Mouse (Mus musculus): ENCODE results near the gene Smim22. TPM values are rescaled to one million over a fixed set of nuclear protein-coding genes. Genes with fewer than 3 reads are reported as not detected.

Smim22 gene
- not detected in 2 replicates for polyA plus RNA-seq (2011; ENCODE audit: insufficient read length, low read depth, missing spikeins)

- no peak for TF ChIP-seq CTCF (IDR thresholded peaks at IDR 0.05; ENCODE audit: borderline replicate concordance, insufficient read depth, low read length)
- TF ChIP-seq POLR2A (IDR thresholded peaks at IDR 0.05; ENCODE audit: low read depth, low read length): no peak
- Histone ChIP-seq H3K4me3 (ENCODE audit: insufficient read depth, low read length) (no peak within 1 kb of the TSS), H3K27ac (ENCODE audit: insufficient read depth, low read length) (no peak within 1 kb of the TSS)
Observed at GRCm38 (mm10) chr16:5007067-5007466, at the start of gene Smim22. Gene Smim22 (plus strand): TSS chr16:5007288.

GRCm38 (mm10) chr16:4957446-4957845 lies 49.6 kb upstream of the Smim22 start:
- H3K4me3 ChIP-seq (ENCODE audit: insufficient read depth, low read length): no peak overlapping the region
- TF ChIP-seq CTCF (IDR thresholded peaks at IDR 0.05; ENCODE audit: borderline replicate concordance, insufficient read depth, low read length) (no peak), POLR2A (IDR thresholded peaks at IDR 0.05; ENCODE audit: low read depth, low read length) (no peak)
- H3K27ac ChIP-seq (ENCODE audit: insufficient read depth, low read length): no peak overlapping the region
- no peaks in the 10 kb centered on the region; the same call in 1 of the 2 replicates for H3K4me1 ChIP-seq (ENCODE audit: control insufficient read depth, insufficient read depth, low read length)

More at GRCm38 (mm10) chr16:5007067-5007466, at the start of gene Smim22:
- no peaks in the 10 kb centered on the region for H3K4me1 ChIP-seq (ENCODE audit: control insufficient read depth, insufficient read depth, low read length)

- Histone ChIP-seq H3K4me3 (ENCODE audit: insufficient read depth, low read length) (no peak overlapping the region), H3K4me1 (ENCODE audit: control insufficient read depth, insufficient read depth, low read length) (peaks cover 3% of the 10 kb centered on the region), H3K27ac (ENCODE audit: insufficient read depth, low read length) (no peak overlapping the region)
- TF ChIP-seq CTCF (IDR thresholded peaks at IDR 0.05; ENCODE audit: borderline replicate concordance, insufficient read depth, low read length) (no peak), POLR2A (IDR thresholded peaks at IDR 0.05; ENCODE audit: low read depth, low read length) (no peak)
Observed at GRCm38 (mm10) chr16:4960260-4960659, 46.8 kb upstream of the Smim22 start.

- Histone ChIP-seq H3K27ac (ENCODE audit: insufficient read depth, low read length) (no peak overlapping the region), H3K4me1 (ENCODE audit: control insufficient read depth, insufficient read depth, low read length) (peaks cover 5% of the 10 kb centered on the region), H3K4me3 (ENCODE audit: insufficient read depth, low read length) (peak overlapping the region; percentile 94)
- TF ChIP-seq CTCF (IDR thresholded peaks at IDR 0.05; ENCODE audit: borderline replicate concordance, insufficient read depth, low read length): no peak
- TF ChIP-seq POLR2A (IDR thresholded peaks at IDR 0.05; ENCODE audit: low read depth, low read length): no peak
Observed at GRCm38 (mm10) chr16:4963346-4963745, 43.7 kb upstream of the Smim22 start.

- H3K27ac ChIP-seq (ENCODE audit: insufficient read depth, low read length): no peak within 1 kb of the TSS; the same call in 1 of the 2 replicates
- peaks cover 5% of the 10 kb centered on the region for H3K4me1 ChIP-seq (ENCODE audit: control insufficient read depth, insufficient read depth, low read length)
- TF ChIP-seq POLR2A (IDR thresholded peaks at IDR 0.05; ENCODE audit: low read depth, low read length) (peak; percentile 82), CTCF (IDR thresholded peaks at IDR 0.05; ENCODE audit: borderline replicate concordance, insufficient read depth, low read length) (no peak)
- peak within 1 kb of the TSS; percentile 94 for H3K4me3 ChIP-seq (ENCODE audit: insufficient read depth, low read length)
Observed at GRCm38 (mm10) chr16:4963797-4964709, 43.0 kb upstream of the Smim22 start, which contains the start of gene Anks3. Gene Anks3 (minus strand): TSS chr16:4964205.

- H3K4me3 ChIP-seq (ENCODE audit: insufficient read depth, low read length): peak overlapping the region; percentile 94
- TF ChIP-seq POLR2A (IDR thresholded peaks at IDR 0.05; ENCODE audit: low read depth, low read length) (no peak), CTCF (IDR thresholded peaks at IDR 0.05; ENCODE audit: borderline replicate concordance, insufficient read depth, low read length) (no peak)
- H3K4me1 ChIP-seq (ENCODE audit: control insufficient read depth, insufficient read depth, low read length): peaks cover 5% of the 10 kb centered on the region
- no peak overlapping the region; the same call in 1 of the 2 replicates for H3K27ac ChIP-seq (ENCODE audit: insufficient read depth, low read length)
Observed at GRCm38 (mm10) chr16:4964731-4965391, 42.2 kb upstream of the Smim22 start.

- Histone ChIP-seq H3K27ac (ENCODE audit: insufficient read depth, low read length) (no peak overlapping the region), H3K4me1 (ENCODE audit: control insufficient read depth, insufficient read depth, low read length) (peaks cover 5% of the 10 kb centered on the region), H3K4me3 (ENCODE audit: insufficient read depth, low read length) (no peak overlapping the region)
- TF ChIP-seq CTCF (IDR thresholded peaks at IDR 0.05; ENCODE audit: borderline replicate concordance, insufficient read depth, low read length) (no peak), POLR2A (IDR thresholded peaks at IDR 0.05; ENCODE audit: low read depth, low read length) (no peak)
Observed at GRCm38 (mm10) chr16:4965392-4966129, 41.5 kb upstream of the Smim22 start.

GRCm38 (mm10) chr16:4968426-4968825 lies 38.7 kb upstream of the Smim22 start:
- no peak overlapping the region for H3K27ac ChIP-seq (ENCODE audit: insufficient read depth, low read length)
- H3K4me1 ChIP-seq (ENCODE audit: control insufficient read depth, insufficient read depth, low read length): peaks cover 2% of the 10 kb centered on the region; the same call in 1 of the 2 replicates
- H3K4me3 ChIP-seq (ENCODE audit: insufficient read depth, low read length): no peak overlapping the region
- TF ChIP-seq CTCF (IDR thresholded peaks at IDR 0.05; ENCODE audit: borderline replicate concordance, insufficient read depth, low read length) (no peak), POLR2A (IDR thresholded peaks at IDR 0.05; ENCODE audit: low read depth, low read length) (no peak)
